Mouse (Mus musculus): Measurements from ENCODE around the gene Kif5c.

Gene Kif5c

GRCm38 (mm10) chr2:49722983-49723382 lies 103.9 kb downstream of the Kif5c start:
- no peak for DNase-seq

- no peak for DNase-seq
These were observed 107.6 kb downstream of the Kif5c start for GRCm38 (mm10) chr2:49726672-49727071.

- DNase-seq: peak; percentile 68 to 81
These were observed 108.1 kb downstream of the Kif5c start for GRCm38 (mm10) chr2:49727199-49727598.

DNA sequence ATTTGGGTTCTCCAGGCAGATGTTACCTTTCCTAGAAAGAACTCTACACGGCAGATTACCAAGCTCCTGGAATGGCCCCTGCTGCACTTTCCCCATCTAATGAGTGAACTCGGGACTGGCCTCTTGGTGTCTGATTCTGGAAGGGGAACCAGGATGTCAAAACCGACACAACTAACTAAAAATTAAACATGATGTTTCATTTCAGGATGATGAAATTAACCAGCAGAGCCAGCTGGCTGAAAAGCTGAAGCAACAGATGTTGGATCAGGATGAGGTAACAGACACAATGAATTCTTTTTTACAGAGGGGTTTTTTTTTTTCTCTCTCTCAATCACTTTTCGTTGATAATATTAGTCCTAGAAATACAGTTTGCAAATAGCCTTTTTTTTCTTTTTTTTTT lies 108.6 kb downstream of the Kif5c start:
- no peak for DNase-seq

DNA sequence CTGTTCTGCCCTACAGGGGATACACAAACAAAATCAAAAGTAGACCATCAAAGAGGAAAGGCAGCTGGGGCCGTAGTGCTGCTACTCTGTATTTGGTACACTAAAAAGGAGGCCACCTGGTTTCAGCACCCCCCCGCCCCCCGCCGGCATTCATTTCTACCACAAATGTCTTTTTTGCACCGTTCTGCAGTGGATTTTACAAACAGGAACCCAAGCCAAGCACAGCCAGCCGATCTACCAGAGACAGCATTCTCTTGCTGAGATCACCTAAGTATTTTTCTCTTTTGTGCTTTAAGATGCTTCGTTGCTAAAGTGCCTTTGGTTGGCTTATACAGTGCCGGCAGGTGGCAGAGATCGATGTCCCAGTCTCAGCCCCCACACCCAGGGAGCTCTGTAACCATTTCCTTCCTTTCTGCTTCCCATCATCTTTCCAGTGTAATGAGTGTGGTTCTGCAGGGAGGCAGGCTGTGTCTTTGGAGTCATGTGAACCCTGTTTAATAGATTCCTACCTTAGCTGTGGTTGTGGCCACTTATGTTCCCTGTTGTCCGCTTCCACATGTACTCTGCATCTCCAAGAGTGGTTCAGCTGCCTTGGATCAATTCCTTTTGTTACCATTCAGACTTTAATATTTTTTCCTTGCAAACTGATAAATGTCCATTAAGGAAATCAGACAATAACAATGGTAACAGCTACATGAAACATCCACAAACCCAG lies 110.0 kb downstream of the Kif5c start:
- DNase-seq: no peak

DNA sequence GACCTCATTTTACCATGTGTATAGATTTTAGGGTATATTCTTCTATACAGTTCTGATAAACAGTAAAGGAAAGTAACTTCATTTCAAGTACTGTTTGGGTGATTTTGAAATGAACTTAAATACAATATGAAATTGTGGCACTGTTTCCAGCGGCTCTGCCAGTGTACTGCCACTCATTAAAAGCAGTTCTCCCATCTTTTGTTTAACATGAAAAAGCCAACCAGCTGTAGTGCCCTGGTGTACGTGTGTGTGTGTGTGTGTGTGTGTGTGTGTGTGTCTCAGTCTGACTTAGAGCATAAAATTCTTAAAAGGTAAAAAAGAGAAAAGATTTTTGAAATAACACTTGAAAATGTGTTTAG lies 110.5 kb downstream of the Kif5c start:
- DNase-seq: no peak

GRCm38 (mm10) chr2:49730183-49730582 lies 111.1 kb downstream of the Kif5c start:
- DNase-seq: no peak

GRCm38 (mm10) chr2:49732745-49733655 lies 113.9 kb downstream of the Kif5c start:
- no peak for DNase-seq

DNA sequence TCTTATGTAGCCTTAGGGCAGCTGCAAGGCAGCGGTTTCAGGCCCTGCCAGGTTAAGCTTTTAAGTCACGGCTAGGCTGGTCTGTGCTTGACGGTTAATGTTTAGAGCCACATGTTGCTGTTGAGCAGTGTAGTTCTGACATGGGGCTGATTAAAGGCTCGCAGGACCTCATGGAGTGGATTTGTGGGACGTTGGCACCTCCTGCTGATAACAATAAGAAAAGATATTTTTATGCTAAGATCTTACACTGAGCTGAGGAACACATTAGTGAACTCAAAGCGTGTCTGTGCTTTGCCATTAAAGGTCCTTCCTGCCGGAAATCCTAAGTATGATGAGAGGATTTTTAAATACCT lies 114.5 kb downstream of the Kif5c start:
- peak in 1 of 2 experiments; percentile 30 for DNase-seq

- peak; percentile 73 to 86 for DNase-seq
These were observed 115.1 kb downstream of the Kif5c start for GRCm38 (mm10) chr2:49734013-49734780.

GRCm38 (mm10) chr2:49735386-49735785 lies 116.3 kb downstream of the Kif5c start:
- peak; percentile 13 to 53 for DNase-seq

DNA sequence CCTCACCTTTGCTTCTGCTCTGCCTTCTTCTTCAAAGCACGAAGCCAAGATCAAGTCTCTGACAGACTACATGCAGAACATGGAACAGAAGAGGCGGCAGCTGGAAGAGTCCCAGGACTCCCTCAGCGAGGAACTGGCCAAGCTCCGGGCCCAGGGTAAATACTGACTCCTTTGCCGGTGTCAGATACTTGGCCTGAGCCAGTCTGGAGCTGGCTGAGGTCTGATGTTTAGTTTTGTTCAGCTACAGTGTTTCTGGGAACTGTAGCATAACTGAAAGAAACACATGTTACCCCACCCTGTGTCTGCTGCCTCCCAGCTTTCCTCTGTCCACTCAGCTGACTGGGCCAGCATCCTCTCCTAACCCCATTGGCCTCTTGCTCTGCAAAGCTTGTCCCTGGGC lies 119.9 kb downstream of the Kif5c start:
- peak in 1 of 2 experiments; percentile 35 for DNase-seq

DNA sequence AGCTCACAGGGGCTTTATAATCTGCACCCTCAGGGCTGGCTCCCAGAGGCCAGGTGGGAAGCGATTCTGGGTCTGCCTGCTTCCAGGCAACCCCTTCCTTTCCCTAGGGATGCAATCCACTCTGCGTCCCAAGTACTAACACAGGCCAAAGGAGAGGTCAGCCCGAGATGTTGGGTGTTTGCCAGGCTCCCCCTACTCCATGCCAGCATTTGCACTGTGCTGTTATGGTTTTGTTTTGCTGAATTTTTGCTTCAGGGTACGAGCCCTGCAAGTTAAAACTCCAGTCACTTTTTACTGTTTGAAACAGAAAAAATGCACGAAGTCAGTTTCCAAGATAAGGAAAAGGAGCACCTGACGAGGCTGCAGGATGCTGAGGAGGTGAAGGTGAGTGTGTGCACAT lies 121.9 kb downstream of the Kif5c start:
- DNase-seq: no peak

- DNase-seq: no peak
These were observed 123.0 kb downstream of the Kif5c start for GRCm38 (mm10) chr2:49741895-49742734.

DNA sequence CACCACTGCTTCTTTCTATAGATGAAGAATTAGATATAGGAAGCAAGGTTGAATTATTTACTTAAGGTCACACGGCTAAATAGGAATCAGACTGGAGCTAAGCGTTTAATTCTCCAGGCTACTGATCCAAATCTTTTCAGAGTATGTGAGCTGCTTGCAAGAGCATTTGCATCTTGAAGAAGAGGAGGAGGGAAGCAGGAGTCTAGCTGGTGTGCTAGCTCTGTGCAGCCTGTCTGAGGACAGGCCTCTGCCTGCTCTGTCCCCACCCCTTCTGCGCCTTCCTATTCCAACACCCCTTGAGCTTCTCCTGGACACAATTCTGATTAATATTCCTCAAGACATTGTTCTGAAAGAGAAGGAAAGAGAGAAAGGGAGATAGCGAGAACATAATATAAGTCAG lies 123.8 kb downstream of the Kif5c start:
- no peak for DNase-seq

DNA sequence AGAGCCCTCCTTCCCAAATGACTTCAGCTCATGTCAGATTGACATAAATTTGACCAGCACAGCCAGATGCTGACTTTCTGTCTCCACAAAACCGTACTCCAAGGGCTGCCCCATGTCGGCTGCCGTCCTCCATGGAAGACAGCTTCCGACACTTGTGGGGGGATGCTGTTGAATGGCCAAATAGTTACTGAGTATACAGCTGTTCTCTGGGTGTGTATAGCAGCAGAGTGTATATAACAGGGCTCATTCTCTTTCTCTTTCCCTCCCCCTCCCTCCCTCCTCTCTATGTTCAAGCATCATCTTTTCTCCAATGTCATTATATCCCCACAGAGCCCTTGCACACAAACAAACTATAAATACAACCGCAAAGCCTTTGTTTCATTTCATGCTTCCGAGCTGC lies 124.7 kb downstream of the Kif5c start:
- DNase-seq: no peak

DNA sequence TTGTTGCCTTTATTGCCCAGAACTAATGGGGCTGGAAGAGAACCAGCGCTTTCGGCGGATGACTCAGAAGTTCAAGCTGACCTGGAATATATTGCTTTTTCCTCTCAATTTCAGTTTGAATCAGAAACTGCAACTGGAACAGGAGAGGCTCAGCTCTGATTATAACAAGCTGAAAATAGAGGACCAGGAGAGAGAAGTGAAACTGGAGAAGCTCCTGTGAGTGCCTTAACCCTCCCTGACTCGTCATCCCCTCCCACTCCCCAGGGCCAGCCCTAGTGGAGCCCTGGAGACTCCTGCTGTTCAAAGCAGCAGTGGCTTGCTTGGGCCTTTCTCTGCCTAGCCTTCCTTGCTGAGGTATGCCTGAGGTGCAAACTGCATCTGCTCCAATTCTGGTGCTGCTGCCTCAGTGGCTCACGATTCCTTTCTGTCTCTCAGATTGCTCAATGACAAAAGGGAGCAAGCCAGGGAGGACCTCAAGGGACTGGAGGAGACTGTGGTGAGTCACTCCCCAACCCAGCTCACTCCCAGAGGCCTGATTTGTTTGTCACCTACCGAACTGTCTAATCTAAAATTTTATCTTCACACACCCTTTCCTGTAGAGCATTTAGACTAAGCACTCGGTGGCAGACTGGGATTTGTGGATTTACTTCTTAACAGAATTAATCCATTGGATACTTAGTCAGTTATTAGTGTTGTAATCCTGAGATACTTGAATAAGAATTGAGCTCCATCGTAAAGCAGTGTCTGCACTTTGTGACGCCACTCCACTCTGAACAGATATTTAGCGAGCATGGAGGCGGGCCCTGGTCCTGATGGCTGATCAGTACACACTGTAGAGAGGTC lies 125.4 kb downstream of the Kif5c start:
- DNase-seq: no peak

- DNase-seq: no peak
These were observed 126.1 kb downstream of the Kif5c start for GRCm38 (mm10) chr2:49745094-49745781.

- DNase-seq: no peak
These were observed 127.8 kb downstream of the Kif5c start for GRCm38 (mm10) chr2:49746947-49747346.

GRCm38 (mm10) chr2:49747670-49748069 lies 128.6 kb downstream of the Kif5c start:
- no peak for DNase-seq

Data from kidney, postnatal 25 days (tissue).